In the genomic region with DNA sequence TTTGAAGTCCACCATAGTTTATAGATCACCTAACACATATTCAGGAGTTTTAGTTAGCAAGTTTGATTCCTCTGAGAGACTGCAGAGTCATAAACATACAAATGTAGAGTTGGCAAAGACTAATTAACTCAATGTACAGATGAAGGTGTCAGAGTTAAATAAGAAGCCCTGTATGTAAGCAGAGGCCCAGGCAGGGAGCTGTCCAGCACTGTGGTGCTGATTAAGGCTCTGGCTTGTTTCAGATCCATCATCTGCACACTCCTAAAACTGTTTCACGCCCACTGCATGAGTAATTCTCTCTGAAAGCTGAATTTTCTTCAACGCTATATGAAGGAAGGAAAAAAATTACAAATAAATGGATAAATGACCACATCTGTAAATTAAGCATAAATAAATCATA, we compare ENCODE assay signal across 11 mouse cellular contexts.
DNase-seq lines count a peak whose midpoint lies in the region; ATAC-seq lines count a peak whose summit lies in the region.
"Had no signal": no experiment of that assay in that cellular context is flagged by ENCODE, and none has a peak within 500 bp of the region (broad histone marks: within the 10 kb centered on the region; RNA-seq: fewer than 3 reads in every experiment).

No protein-coding gene starts in this region.

- no peak overlapping the region for H3K4me2 ChIP-seq in heart, embryonic 12.5 days
- H3K4me2 ChIP-seq: lung, embryonic 15.5 days; stomach, embryonic 15.5 days had no signal

- no peaks in the 10 kb centered on the region for H3K9me3 ChIP-seq in heart, embryonic 12.5 days (replicated peaks)
- H3K9me3 ChIP-seq: lung, embryonic 15.5 days; stomach, embryonic 15.5 days had no signal

- peak; percentile 10 to 61 for DNase-seq in heart, adult 18-20 months
- peak; percentile 21 for DNase-seq in urinary bladder, adult 2 months (ENCODE audit: low spot score)
- DNase-seq in urinary bladder, postnatal 10 days (ENCODE audit: low spot score): no peak
- peak; percentile 67 for DNase-seq in hindlimb bud, embryonic 11.5 days (ENCODE audit: extremely low spot score, low read depth, low spot score)
- peak; percentile 44 for DNase-seq in ovary, postnatal 14 days (ENCODE audit: low spot score)
- DNase-seq in cerebellum, adult 9-11 months: no peak
- DNase-seq in B cell, adult 2 months: no peak

- no peak overlapping the region for H3K4me3 ChIP-seq in heart, embryonic 12.5 days
- H3K4me3 ChIP-seq: lung, embryonic 15.5 days; stomach, embryonic 15.5 days had no signal

- H3K9ac ChIP-seq in heart, embryonic 12.5 days: no peak overlapping the region
- H3K9ac ChIP-seq: lung, embryonic 15.5 days; stomach, embryonic 15.5 days had no signal

- no peaks in the 10 kb centered on the region for H3K4me1 ChIP-seq in heart, embryonic 12.5 days (replicated peaks)
- H3K4me1 ChIP-seq: lung, embryonic 15.5 days; stomach, embryonic 15.5 days had no signal

- no peak overlapping the region for H3K27ac ChIP-seq in heart, embryonic 12.5 days (ENCODE audit: poor library complexity, severe bottlenecking)
- H3K27ac ChIP-seq: lung, embryonic 15.5 days; stomach, embryonic 15.5 days had no signal

- WGBS in heart, embryonic 12.5 days: 61% methylated on average over 2 of the region's 2 CpGs

- no peak for ATAC-seq in heart, embryonic 12.5 days (ENCODE audit: insufficient number of reproducible peaks, low FRiP score)

- no peaks in the 10 kb centered on the region for H3K27me3 ChIP-seq in heart, embryonic 12.5 days (replicated peaks)
- H3K27me3 ChIP-seq: lung, embryonic 15.5 days; stomach, embryonic 15.5 days had no signal

- H3K36me3 ChIP-seq in heart, embryonic 12.5 days: peaks cover 10% of the 10 kb centered on the region
- H3K36me3 ChIP-seq: G1E; lung, embryonic 15.5 days; stomach, embryonic 15.5 days had no signal

Comparison
In these comparisons a context has a peak if more than half of its experiments do, and no peak if none do; other contexts are left out.
1. DNase-seq: peak in heart, adult 18-20 months (2 of 2), urinary bladder, adult 2 months (single experiment), hindlimb bud, embryonic 11.5 days (single experiment) and ovary, postnatal 14 days (single experiment); none in urinary bladder, postnatal 10 days (single experiment), cerebellum, adult 9-11 months (single experiment) and B cell, adult 2 months (0 of 2).